Mouse (Mus musculus) kidney, adult 8-10 months (tissue): ENCODE measurements around the gene Prkn.

Experiments used
- DNase-seq, 2 experiments: peaks; one replicate each; pipeline ENCODE4 v3.0.0; 2022

Gene Prkn

DNA sequence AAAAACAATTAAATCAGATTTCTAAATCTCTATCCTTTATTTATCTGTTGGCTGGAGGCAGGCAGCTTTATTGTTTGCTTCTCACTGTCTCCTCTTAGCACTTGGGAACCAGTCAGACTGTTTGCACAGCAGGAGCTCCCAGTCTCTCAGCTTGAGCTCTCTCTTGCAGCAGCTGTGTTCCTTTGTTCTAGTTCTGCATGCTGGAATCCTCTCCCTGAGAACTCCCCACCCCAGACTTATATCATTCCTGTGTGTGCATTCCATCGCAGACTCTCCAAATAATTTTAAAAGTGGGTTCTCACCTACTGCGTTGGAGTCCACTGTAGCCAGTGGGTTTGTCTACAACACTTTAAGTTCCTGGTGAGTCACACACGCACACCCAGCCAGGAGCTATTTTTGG, 1181.1 kb downstream of the Prkn start:
- no peak for DNase-seq

GRCm38 (mm10) chr17:12029362-12029761, 1189.2 kb downstream of the Prkn start:
- no peak for DNase-seq

DNA sequence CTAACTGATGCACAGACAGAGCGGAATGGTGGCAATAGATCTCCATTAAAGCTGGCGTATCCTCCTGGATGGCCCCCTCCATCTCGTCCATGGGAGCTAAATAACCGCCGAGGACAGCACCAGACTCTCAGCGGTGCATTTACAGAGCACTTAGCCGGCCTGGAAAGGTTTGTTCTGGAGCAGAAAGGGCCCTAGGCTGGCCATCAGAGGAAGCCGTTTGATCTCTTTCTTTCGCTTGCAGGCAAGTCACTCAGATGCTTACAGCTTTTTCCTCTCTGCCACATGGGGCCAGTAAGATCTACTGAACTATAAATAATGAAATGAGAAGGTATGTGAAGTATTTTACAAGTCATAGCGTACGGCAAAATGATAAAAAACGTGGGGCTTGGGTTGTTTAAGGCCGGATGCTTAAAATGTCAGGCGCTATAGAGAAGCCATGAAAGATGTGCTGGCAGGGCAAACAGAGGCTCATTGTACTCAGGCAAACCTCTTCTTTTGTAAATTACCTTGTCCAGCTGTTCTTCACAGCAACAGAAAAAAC, 1189.8 kb downstream of the Prkn start:
- DNase-seq, result no peak

- peak; percentile 14 for DNase-seq
Observed at GRCm38 (mm10) chr17:12030556-12031160, 1190.5 kb downstream of the Prkn start.

DNA sequence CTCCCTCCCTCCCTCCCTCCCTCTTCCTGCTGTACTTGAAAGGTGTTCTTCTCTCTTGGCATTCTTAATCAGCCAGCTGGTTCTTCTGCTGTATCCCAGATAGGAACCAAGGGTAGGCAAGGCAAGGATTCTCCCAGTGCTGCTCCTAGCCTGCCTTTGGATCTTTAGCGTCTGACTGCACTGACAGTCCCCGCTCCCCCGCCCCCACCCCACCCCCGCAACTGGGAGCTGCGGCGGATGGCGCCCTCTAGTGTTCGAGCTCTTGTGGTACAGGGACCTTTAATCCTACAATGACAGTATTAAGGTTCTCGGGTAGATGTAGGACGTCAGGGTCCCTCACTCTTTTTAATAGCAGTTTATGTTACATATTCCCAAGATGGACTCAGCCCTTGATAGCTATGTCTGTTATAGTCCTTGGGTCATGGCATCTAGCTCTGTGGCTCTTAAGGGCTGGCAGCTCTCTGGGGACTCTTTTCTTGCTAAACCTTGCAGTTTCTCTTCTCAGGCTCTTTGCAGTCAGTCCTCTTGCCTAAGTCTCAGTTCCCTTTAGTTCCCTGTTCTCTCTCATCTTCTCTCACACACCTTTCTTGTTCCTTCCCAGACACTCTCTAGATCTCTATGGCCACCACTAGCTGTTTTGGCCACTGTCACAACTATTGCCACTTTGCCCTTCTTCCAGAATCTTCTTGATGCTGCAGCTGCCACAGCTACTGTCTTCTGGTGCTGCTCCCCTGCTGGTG, 1191.2 kb downstream of the Prkn start:
- peak; percentile 19 to 59 for DNase-seq

- no peak for DNase-seq
Observed at GRCm38 (mm10) chr17:12032014-12032791, 1192.0 kb downstream of the Prkn start.

DNA sequence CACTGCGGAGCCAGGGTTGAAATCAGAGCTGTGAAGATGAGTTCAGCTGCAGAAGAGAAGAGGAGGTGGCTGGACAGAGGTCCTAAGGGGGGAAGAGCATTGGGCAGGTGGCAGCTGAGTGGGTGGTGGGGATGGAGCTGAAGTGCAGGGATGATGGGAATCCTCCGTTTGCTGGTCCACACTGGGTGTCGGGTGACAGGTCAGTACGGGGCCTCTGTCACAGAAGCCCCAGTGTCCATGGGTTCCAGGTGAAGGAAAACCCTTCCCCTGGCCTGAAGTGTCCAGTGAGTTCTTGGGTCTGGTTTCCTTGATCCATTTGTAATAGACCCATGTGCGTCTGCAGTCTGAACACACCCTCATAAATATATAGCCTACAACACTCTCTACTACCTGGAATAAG, 1195.2 kb downstream of the Prkn start:
- no peak for DNase-seq

- DNase-seq, result peak in 1 of 2 experiments; percentile 49
Observed at GRCm38 (mm10) chr17:12036205-12036604, 1196.0 kb downstream of the Prkn start.

DNA sequence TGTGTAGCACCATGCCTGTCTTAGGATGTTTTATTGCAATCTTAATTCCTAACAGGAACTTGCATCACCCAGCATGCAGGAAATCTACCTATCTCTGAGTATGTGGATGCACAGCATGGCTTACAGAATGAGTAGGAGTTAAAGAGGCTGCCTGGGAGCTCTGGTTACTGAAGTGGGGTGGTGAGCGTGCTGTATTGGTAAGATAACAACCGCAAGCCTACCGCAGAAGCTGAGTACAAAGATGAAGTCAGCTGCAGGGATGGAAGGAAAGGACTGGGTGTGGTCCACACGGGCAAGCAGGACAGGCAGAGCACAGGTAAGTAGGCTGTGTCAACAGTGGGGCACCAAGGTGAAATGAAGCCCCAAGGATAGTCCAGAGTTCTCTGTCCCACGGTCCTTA, 1196.9 kb downstream of the Prkn start:
- no peak for DNase-seq

- no peak for DNase-seq
Observed at GRCm38 (mm10) chr17:12037574-12037973, 1197.4 kb downstream of the Prkn start.

- no peak for DNase-seq
Observed at GRCm38 (mm10) chr17:12038499-12038898, 1198.3 kb downstream of the Prkn start.

- DNase-seq, result peak; percentile 41 to 75
Observed at GRCm38 (mm10) chr17:12039188-12039587, 1199.0 kb downstream of the Prkn start.

- DNase-seq, result no peak
Observed at GRCm38 (mm10) chr17:12039922-12040321, 1199.7 kb downstream of the Prkn start.

- no peak for DNase-seq
Observed at GRCm38 (mm10) chr17:12040546-12040945, 1200.4 kb downstream of the Prkn start.

DNA sequence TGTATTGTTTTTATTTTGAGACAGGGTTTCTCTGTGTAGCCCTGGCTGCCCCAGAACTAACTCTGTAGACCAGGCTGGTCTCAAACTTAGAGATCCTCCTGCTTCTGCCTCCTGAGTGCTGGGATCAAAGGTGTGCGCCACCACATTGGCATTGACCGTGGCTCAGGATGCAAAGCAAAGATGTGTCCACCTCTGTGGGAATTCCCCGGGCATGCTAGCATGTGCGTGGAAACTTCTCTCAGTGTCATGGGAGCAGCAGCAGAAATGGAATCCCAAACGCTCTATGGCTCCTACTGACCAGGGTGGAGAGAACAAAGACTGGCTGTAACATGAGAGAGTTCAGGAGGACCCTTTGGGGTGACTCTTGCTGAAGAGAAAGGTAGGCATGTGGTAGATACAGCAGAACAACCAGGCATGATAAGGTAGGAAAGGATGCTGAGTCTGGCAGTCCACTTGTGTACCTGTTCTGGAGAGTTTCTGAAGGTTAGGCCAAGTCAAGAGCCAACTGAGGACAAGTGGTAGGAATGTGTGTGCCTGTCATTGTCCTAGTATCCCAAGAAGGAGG, 1201.0 kb downstream of the Prkn start:
- DNase-seq, result no peak

DNA sequence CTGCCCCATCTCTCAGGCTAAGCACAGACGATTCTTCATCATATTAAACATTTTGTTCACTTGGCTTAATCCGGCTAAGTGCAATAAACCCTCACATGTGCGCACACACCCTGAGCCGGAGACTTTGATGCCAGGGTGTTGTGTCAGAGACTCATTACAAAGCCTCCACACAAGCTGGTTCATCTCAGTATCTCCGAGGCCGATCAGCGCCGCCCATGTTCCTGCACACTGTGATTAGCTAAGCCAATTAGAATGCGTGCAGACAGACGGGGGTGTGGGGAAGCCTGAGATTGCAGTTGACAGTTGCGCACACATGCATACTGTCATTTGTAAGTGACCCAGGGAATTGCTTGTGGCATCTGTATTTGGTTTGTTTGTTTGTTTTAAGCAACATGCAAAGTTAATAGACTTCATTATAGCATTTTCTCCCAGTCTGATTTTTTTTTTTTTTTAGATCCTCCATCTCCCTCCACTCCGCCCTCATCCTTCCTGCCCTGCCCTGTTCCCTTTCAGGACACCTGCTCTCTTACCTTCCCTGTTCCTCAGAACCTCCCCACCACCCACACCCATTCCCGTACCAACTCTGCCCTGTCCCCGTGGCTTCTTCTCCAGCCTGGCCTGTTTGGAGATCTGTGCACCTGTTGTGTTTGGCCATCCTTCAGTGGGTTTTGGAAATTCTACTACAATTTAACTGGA, 1202.5 kb downstream of the Prkn start:
- no peak for DNase-seq

GRCm38 (mm10) chr17:12044222-12044621, 1204.0 kb downstream of the Prkn start:
- no peak for DNase-seq

DNA sequence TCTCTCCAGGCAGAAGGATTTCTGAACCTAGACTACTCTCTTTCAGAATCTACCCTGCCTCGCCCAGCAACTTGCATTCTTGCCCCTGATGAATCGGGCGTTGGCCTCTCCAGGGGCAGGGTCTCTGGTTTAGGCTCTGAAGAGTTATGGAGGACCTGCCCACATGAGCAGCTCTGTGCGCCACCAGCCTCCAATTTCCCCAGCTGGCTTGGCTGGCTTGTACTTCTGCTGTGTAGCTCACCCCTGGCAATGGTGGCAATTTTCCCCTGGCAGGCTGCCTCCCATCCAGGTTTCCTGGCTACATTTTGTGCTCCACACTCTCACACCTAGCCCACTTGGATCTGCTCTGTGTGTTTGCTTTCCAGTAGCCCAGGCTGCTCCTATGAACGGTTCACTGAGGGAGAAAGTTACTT, 1205.7 kb downstream of the Prkn start:
- DNase-seq, result no peak

GRCm38 (mm10) chr17:12047032-12047431, 1206.8 kb downstream of the Prkn start:
- DNase-seq, result no peak

- no peak for DNase-seq
Observed at GRCm38 (mm10) chr17:12047523-12047922, 1207.3 kb downstream of the Prkn start.

GRCm38 (mm10) chr17:12048695-12049490, 1208.7 kb downstream of the Prkn start:
- DNase-seq, result no peak

DNA sequence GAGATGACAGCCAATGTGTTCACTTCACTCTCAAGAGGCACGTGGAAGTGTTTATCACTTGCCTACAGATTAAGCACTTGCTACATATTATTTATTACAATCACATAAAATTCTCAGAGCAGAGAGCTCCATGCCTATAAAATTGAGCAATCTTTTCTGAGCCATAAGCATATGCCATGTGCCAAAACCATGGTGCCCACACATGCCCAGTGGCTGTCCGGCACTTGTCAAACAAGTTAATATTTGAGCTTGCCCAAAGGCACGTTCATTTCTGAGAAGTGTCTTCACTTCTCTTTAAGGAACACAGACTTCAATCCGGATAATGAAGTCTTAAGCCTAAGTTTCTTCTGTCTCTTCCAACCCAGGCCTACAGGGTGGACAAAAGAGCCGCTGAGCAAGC, 1210.1 kb downstream of the Prkn start:
- DNase-seq, result no peak
